Mouse (Mus musculus) lung, adult 2 months (tissue): ENCODE measurements around the gene Olfr690.

Experiments
- CTCF ChIP-seq: fragments of 200-500 bp; IDR thresholded peaks from 2 replicates; pipeline ENCODE4 v1.5.1; 2011; ENCODE audit warnings: mild to moderate bottlenecking, low read length, control low read depth; ENCODE audit not compliant: insufficient read depth
- POLR2A ChIP-seq: fragments of 200-500 bp; IDR thresholded peaks from 2 replicates; pipeline ENCODE4 v1.6.1; 2011; ENCODE audit warnings: low read depth, mild to moderate bottlenecking, control low read depth, low read length, borderline replicate concordance; ENCODE audit errors: extremely low read depth

DNA sequence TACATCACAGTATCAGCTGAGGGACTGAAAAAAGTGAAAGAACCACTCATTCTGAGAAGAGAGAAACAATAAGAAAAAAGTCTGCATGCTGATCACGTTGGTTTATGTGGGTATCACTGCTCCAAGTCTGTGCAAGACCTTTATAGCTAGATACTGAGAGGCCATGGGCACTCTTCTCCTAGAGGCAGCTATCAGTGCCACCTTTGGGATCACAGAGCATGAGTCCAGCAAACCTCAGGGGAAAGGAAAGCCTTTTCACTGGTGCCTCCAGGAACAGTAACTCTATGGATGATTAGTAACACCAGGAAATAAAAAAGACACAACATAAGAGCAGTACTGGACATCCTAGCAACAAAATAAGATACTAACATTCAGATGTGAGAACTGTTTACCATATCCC is 8.3 kb upstream of the Olfr690 start, which contains the start of gene Olfr691:
- TF ChIP-seq POLR2A: no peak
- no peak for TF ChIP-seq CTCF
